7 mouse cellular contexts compared by ENCODE assay signal in genomic region chr16:22440269-22440668, GRCm38 (mm10). TPM values are rescaled to one million over a fixed set of nuclear protein-coding genes. Genes with fewer than 3 reads are reported as not detected.
DNase-seq lines count a peak whose midpoint lies in the region; ATAC-seq and TF ChIP-seq lines count a peak whose summit lies in the region.

No protein-coding gene starts in this region.

- H3K9me3 ChIP-seq in intestine, embryonic 14.5 days (ENCODE audit: control insufficient read depth, low read length): no peaks in the 10 kb centered on the region

- H3K36me3 ChIP-seq in intestine, embryonic 14.5 days (ENCODE audit: control insufficient read depth, insufficient read depth, low read length): no peaks in the 10 kb centered on the region

- peak; percentile 75 for DNase-seq in adrenal gland, adult 2 months
- DNase-seq in gastrocnemius, postnatal 10 days: peak; percentile 45
- peak; percentile 79 for DNase-seq in intestine, embryonic 14.5 days (ENCODE audit: low spot score)
- peak; percentile 54 to 70 for DNase-seq in left cerebral cortex, postnatal 25 days (ENCODE audit: low spot score in 2 of 2)
- peak; percentile 58 for DNase-seq in right cerebral cortex, postnatal 4 days

- peak overlapping the region; percentile 26; the same call in 1 of the 2 replicates for H3K27ac ChIP-seq in cortical plate, adult 2 months (ENCODE audit: insufficient read depth, low read length)
- H3K27ac ChIP-seq in intestine, embryonic 14.5 days (ENCODE audit: low read depth): peak overlapping the region; percentile 80

- intact Hi-C loops in left cerebral cortex, postnatal 25 days (cut with DNase I): no loop called here

- H3K4me2 ChIP-seq in intestine, embryonic 14.5 days (ENCODE audit: low read length): peak overlapping the region; percentile 76

- H3K9ac ChIP-seq in intestine, embryonic 14.5 days (ENCODE audit: low read length): peak overlapping the region; percentile 39

- ATAC-seq in intestine, embryonic 14.5 days (replicated peaks; ENCODE audit: low FRiP score, low TSS enrichment, low read depth): 0 out of 2 replicates have a peak, but pooled peaks have one; percentile 0
- peak; percentile 12; the same call in 1 of the 2 replicates for ATAC-seq in megakaryocyte-erythroid progenitor cell, adult 5-6 weeks (replicated peaks; ENCODE audit: low FRiP score, low TSS enrichment, poor library complexity, severe bottlenecking)

- peaks cover 15% of the 10 kb centered on the region; the same call in 1 of the 2 replicates for H3K27me3 ChIP-seq in intestine, embryonic 14.5 days (replicated peaks; ENCODE audit: control insufficient read depth, insufficient read depth, low read length)

- H3K4me3 ChIP-seq in cortical plate, adult 2 months (ENCODE audit: insufficient read depth, low read length): peak overlapping the region; percentile 30
- peak overlapping the region; percentile 38 for H3K4me3 ChIP-seq in intestine, embryonic 14.5 days (ENCODE audit: low read depth, low read length)

- TF ChIP-seq CTCF in cortical plate, adult 2 months (IDR thresholded peaks at IDR 0.05; ENCODE audit: extremely low read depth, insufficient read depth, low read length): 0 out of 2 replicates have a peak, but pooled peaks have one; percentile 9

- WGBS in intestine, embryonic 14.5 days: under 1% methylated on average over 18 of the region's 18 CpGs

- TF ChIP-seq POLR2A in cortical plate, adult 2 months (IDR thresholded peaks at IDR 0.05; ENCODE audit: extremely low read depth, insufficient read depth, low read length): no peak

- H3K4me1 ChIP-seq in cortical plate, adult 2 months (ENCODE audit: control insufficient read depth, insufficient read depth, low read length): 0 out of 2 replicates have a peak, but pooled peaks cover 1% of the 10 kb centered on the region
- H3K4me1 ChIP-seq in intestine, embryonic 14.5 days (replicated peaks; ENCODE audit: control insufficient read depth, insufficient read depth, low read length): peaks cover 8% of the 10 kb centered on the region; the same call in 1 of the 2 replicates

RNA-seq across cellular contexts. Expression of gene Etv5, which starts 0.8 kb away (rescaled TPM):
- 10 to 100 TPM; 24.5 to 34.1 TPM for total RNA-seq in adrenal gland, adult 2 months (2021)
- 15.6 and 17.4 TPM in 2 replicates for polyA plus RNA-seq in adrenal gland, adult 2 months (2012; rRNA removed)
- polyA plus RNA-seq in cortical plate, adult 2 months (2012; rRNA removed): 76.1 and 76.2 TPM in 2 replicates
- 10 to 100 TPM; 22.2 to 23.6 TPM for total RNA-seq in gastrocnemius, postnatal 10 days (2021)
- polyA plus RNA-seq in intestine, embryonic 14.5 days (2014; fragmentation: Nextera tagmentation; extraction: Ambion mirVana): 13.8 and 16.6 TPM in 2 replicates
- total RNA-seq in left cerebral cortex, postnatal 25 days (2021): 100 to 1,000 TPM in 1 of 2 experiments, 10 to 100 TPM in 1; 83.3 to 107 TPM
- total RNA-seq in megakaryocyte-erythroid progenitor cell, adult 5-6 weeks (2014; fragmentation: Nextera tagmentation): 9.9 and 17.0 TPM in 2 replicates
- 2.6 and 2.9 TPM in 2 replicates for total RNA-seq in megakaryocyte-erythroid progenitor cell, adult 5-6 weeks (2017)

Comparison
In these comparisons a context has a peak if more than half of its experiments do, and no peak if none do; other contexts are left out.
1. Peak in every context shown above with its lines: DNase-seq, ATAC-seq, H3K4me3 ChIP-seq and H3K27ac ChIP-seq.